Comparison of ENCODE assay signal across 9 mouse cellular contexts in the genomic region with DNA sequence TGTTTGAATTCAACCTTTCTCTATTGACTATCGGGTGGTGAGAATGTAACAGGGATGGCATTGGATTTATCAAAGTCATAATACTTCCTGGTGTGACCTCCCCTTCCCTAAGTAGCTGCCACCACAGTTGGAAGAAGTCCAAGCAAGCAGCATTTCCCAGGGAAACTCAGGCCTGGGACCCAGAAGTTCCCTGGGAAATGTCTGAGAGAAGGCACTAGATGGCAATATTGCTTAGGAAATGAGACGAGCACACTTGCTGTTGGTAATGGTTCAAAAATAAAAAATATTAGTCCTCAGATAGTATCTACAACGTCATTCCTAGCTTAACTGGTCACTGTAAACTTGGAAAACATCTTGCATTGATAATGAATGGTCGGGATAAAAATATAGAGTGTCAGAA. TPM values are rescaled to one million over a fixed set of nuclear protein-coding genes. Genes with fewer than 3 reads are reported as not detected.
DNase-seq lines count a peak whose midpoint lies in the region; ATAC-seq and TF ChIP-seq lines count a peak whose summit lies in the region.
"Had no signal": no experiment of that assay in that cellular context is flagged by ENCODE, and none has a peak within 500 bp of the region (broad histone marks: within the 10 kb centered on the region; RNA-seq: fewer than 3 reads in every experiment).

No protein-coding gene starts in this region.

- no peak for TF ChIP-seq POLR2A in cortical plate, adult 2 months (IDR thresholded peaks at IDR 0.05; ENCODE audit: extremely low read depth, insufficient read depth, low read length)

- no peak overlapping the region for H3K9ac ChIP-seq in kidney, postnatal 0 days (ENCODE audit: low read depth, low read length)
- no peak overlapping the region for H3K9ac ChIP-seq in kidney, embryonic 16.5 days (replicated peaks; ENCODE audit: low read length)
- no peak overlapping the region for H3K9ac ChIP-seq in lung, postnatal 0 days (replicated peaks; ENCODE audit: low read depth)
- H3K9ac ChIP-seq: embryonic facial prominence, embryonic 15.5 days had no signal

- H3K27ac ChIP-seq in kidney, postnatal 0 days, result no peak overlapping the region
- H3K27ac ChIP-seq in kidney, embryonic 16.5 days (ENCODE audit: low read length), result no peak overlapping the region
- H3K27ac ChIP-seq in cortical plate, adult 2 months (ENCODE audit: insufficient read depth, low read length), result no peak overlapping the region
- H3K27ac ChIP-seq in lung, postnatal 0 days (ENCODE audit: low read length), result no peak overlapping the region
- H3K27ac ChIP-seq: embryonic facial prominence, embryonic 15.5 days had no signal

- peak; percentile 81 for TF ChIP-seq CTCF in kidney, postnatal 0 days (IDR thresholded peaks at IDR 0.05; ENCODE audit: low read depth)
- peak; percentile 63 for TF ChIP-seq CTCF in cortical plate, adult 2 months (IDR thresholded peaks at IDR 0.05; ENCODE audit: extremely low read depth, insufficient read depth, low read length)
- TF ChIP-seq CTCF in lung, postnatal 0 days (IDR thresholded peaks at IDR 0.05), result peak; percentile 70

- DNase-seq in adrenal gland, postnatal 10 days, result peak; percentile 25
- no peak for DNase-seq in adrenal gland, adult 8-10 months
- peak; percentile 90 for DNase-seq in kidney, postnatal 0 days (ENCODE audit: low spot score)
- DNase-seq in lung, postnatal 0 days (ENCODE audit: low spot score), result peak; percentile 84
- DNase-seq in left cerebral cortex, adult 11 months (ENCODE audit: low spot score), result no peak
- DNase-seq in gastrocnemius, postnatal 25 days, result no peak

- H3K4me1 ChIP-seq in kidney, postnatal 0 days (replicated peaks; ENCODE audit: insufficient read depth, low read length), result no peaks in the 10 kb centered on the region
- 0 out of 2 replicates have a peak, but pooled peaks cover 3% of the 10 kb centered on the region for H3K4me1 ChIP-seq in kidney, embryonic 16.5 days (ENCODE audit: insufficient read depth, low read length)
- no peaks in the 10 kb centered on the region for H3K4me1 ChIP-seq in cortical plate, adult 2 months (ENCODE audit: control insufficient read depth, insufficient read depth, low read length)
- no peaks in the 10 kb centered on the region; the same call in 1 of the 2 replicates for H3K4me1 ChIP-seq in lung, postnatal 0 days (ENCODE audit: insufficient read depth, low read depth, low read length)
- H3K4me1 ChIP-seq: embryonic facial prominence, embryonic 15.5 days had no signal

- H3K4me2 ChIP-seq in kidney, postnatal 0 days (ENCODE audit: low read length), result no peak overlapping the region
- H3K4me2 ChIP-seq in kidney, embryonic 16.5 days (replicated peaks; ENCODE audit: low read depth, low read length), result no peak overlapping the region
- H3K4me2 ChIP-seq in lung, postnatal 0 days (replicated peaks; ENCODE audit: low read depth, low read length), result no peak overlapping the region
- H3K4me2 ChIP-seq: embryonic facial prominence, embryonic 15.5 days had no signal

- no peak for ATAC-seq in kidney, postnatal 0 days (replicated peaks; ENCODE audit: low FRiP score, low read depth)
- no peak for ATAC-seq in kidney, embryonic 16.5 days (ENCODE audit: low FRiP score, low TSS enrichment)
- peak; percentile 47 for ATAC-seq in lung, postnatal 0 days

- no peak for TF ChIP-seq EP300 in lung, postnatal 0 days (IDR thresholded peaks at IDR 0.05)

- H3K9me3 ChIP-seq in kidney, postnatal 0 days (replicated peaks; ENCODE audit: low read length), result no peaks in the 10 kb centered on the region
- no peaks in the 10 kb centered on the region for H3K9me3 ChIP-seq in kidney, embryonic 16.5 days (ENCODE audit: low read length)
- H3K9me3 ChIP-seq in lung, postnatal 0 days (ENCODE audit: low read length), result no peaks in the 10 kb centered on the region
- H3K9me3 ChIP-seq: embryonic facial prominence, embryonic 15.5 days had no signal

- 17% methylated on average over 4 of the region's 4 CpGs for WGBS in kidney, postnatal 0 days
- WGBS in kidney, embryonic 16.5 days, result 20% methylated on average over 4 of the region's 4 CpGs
- WGBS in lung, postnatal 0 days, result 5% methylated on average over 4 of the region's 4 CpGs

- no peaks in the 10 kb centered on the region for H3K27me3 ChIP-seq in kidney, postnatal 0 days (ENCODE audit: insufficient read depth, low read length)
- H3K27me3 ChIP-seq in kidney, embryonic 16.5 days (ENCODE audit: insufficient read depth, low read length), result no peaks in the 10 kb centered on the region
- no peaks in the 10 kb centered on the region for H3K27me3 ChIP-seq in lung, postnatal 0 days (replicated peaks; ENCODE audit: insufficient read depth, low read length)
- H3K27me3 ChIP-seq: embryonic facial prominence, embryonic 15.5 days had no signal

- no peaks in the 10 kb centered on the region for H3K36me3 ChIP-seq in kidney, postnatal 0 days (ENCODE audit: insufficient read depth, low read length)
- H3K36me3 ChIP-seq in kidney, embryonic 16.5 days (ENCODE audit: insufficient read depth, low read length), result no peaks in the 10 kb centered on the region
- no peaks in the 10 kb centered on the region for H3K36me3 ChIP-seq in lung, postnatal 0 days (ENCODE audit: insufficient read depth, low read length)
- H3K36me3 ChIP-seq: embryonic facial prominence, embryonic 15.5 days had no signal

- H3K4me3 ChIP-seq in kidney, postnatal 0 days (replicated peaks; ENCODE audit: low read depth, low read length), result no peak overlapping the region
- no peak overlapping the region for H3K4me3 ChIP-seq in kidney, embryonic 16.5 days (ENCODE audit: low read length)
- no peak overlapping the region for H3K4me3 ChIP-seq in cortical plate, adult 2 months (ENCODE audit: insufficient read depth, low read length)
- no peak overlapping the region for H3K4me3 ChIP-seq in lung, postnatal 0 days (ENCODE audit: low read depth, low read length)
- H3K4me3 ChIP-seq: embryonic facial prominence, embryonic 15.5 days had no signal

RNA-seq across cellular contexts. Expression of gene Spata18, which starts 35.0 kb away (rescaled TPM):
- under 1 TPM in 1 of 2 experiments, not detected in 1; 0.15 TPM for total RNA-seq in adrenal gland, postnatal 10 days (2021)
- not detected for total RNA-seq in adrenal gland, adult 8-10 months (2022)
- polyA plus RNA-seq in kidney, postnatal 0 days (2015; fragmentation: Nextera tagmentation; extraction: Ambion mirVana), result 0.22 and 0.24 TPM in 2 replicates
- 0.20 and 0.31 TPM in 2 replicates for polyA plus RNA-seq in kidney, embryonic 16.5 days (2015; fragmentation: Nextera tagmentation; extraction: Ambion mirVana)
- polyA plus RNA-seq in cortical plate, adult 2 months (2012; rRNA removed), result 0.33 and 0.36 TPM in 2 replicates
- 6.6 and 8.3 TPM in 2 replicates for polyA plus RNA-seq in lung, postnatal 0 days (2015; fragmentation: Nextera tagmentation; extraction: Ambion mirVana)
- total RNA-seq in gastrocnemius, postnatal 25 days (2021), result not detected

RNA-seq across cellular contexts. Expression of gene Sgcb, which starts 38.6 kb away (rescaled TPM):
- total RNA-seq in adrenal gland, postnatal 10 days (2021), result 10 to 100 TPM; 22.3 to 30.1 TPM
- 10 to 100 TPM; 23.3 to 30.5 (median 24.9) TPM for total RNA-seq in adrenal gland, adult 8-10 months (2022)
- polyA plus RNA-seq in kidney, postnatal 0 days (2015; fragmentation: Nextera tagmentation; extraction: Ambion mirVana), result 14.3 and 16.5 TPM in 2 replicates
- polyA plus RNA-seq in kidney, embryonic 16.5 days (2015; fragmentation: Nextera tagmentation; extraction: Ambion mirVana), result 24.9 and 25.5 TPM in 2 replicates
- 48.6 and 50.3 TPM in 2 replicates for polyA plus RNA-seq in cortical plate, adult 2 months (2012; rRNA removed)
- 16.4 and 16.6 TPM in 2 replicates for polyA plus RNA-seq in lung, postnatal 0 days (2015; fragmentation: Nextera tagmentation; extraction: Ambion mirVana)
- 10 to 100 TPM; 96.5 TPM for total RNA-seq in gastrocnemius, postnatal 25 days (2021)

RNA-seq across cellular contexts. Expression of gene Lrrc66, which starts 53.8 kb away (rescaled TPM):
- total RNA-seq in adrenal gland, postnatal 10 days (2021), result not detected
- not detected for total RNA-seq in adrenal gland, adult 8-10 months (2022)
- polyA plus RNA-seq in kidney, postnatal 0 days (2015; fragmentation: Nextera tagmentation; extraction: Ambion mirVana), result 1.4 and 1.8 TPM in 2 replicates
- 0.34 and 0.62 TPM in 2 replicates for polyA plus RNA-seq in kidney, embryonic 16.5 days (2015; fragmentation: Nextera tagmentation; extraction: Ambion mirVana)
- polyA plus RNA-seq in cortical plate, adult 2 months (2012; rRNA removed), result 0.02 TPM in 1 of 2 replicates, not detected in the other
- polyA plus RNA-seq in lung, postnatal 0 days (2015; fragmentation: Nextera tagmentation; extraction: Ambion mirVana), result 0.10 and 0.20 TPM in 2 replicates
- total RNA-seq in gastrocnemius, postnatal 25 days (2021), result not detected
- polyA plus RNA-seq: embryonic facial prominence, embryonic 15.5 days had no signal

Comparison
In these comparisons a context has a peak if more than half of its experiments do, and no peak if none do; other contexts are left out.
1. DNase-seq: peak in adrenal gland, postnatal 10 days (single experiment), kidney, postnatal 0 days (single experiment) and lung, postnatal 0 days (single experiment); none in adrenal gland, adult 8-10 months (single experiment), left cerebral cortex, adult 11 months (single experiment) and gastrocnemius, postnatal 25 days (single experiment).
2. Peak in every context shown above with its lines, with median percentiles within 50 percentile points of each other: CTCF ChIP-seq.